In genomic region chr8:105441433-105441832, GRCm38 (mm10) we compare ENCODE assay signal across 9 mouse cellular contexts. TPM values are rescaled to one million over a fixed set of nuclear protein-coding genes. Genes with fewer than 3 reads are reported as not detected.
A peak's percentile ranks its signal among the peaks of the same experiment; 100 is the strongest.
DNase-seq lines count a peak whose midpoint lies in the region; ATAC-seq and TF ChIP-seq lines count a peak whose summit lies in the region.
"Had no signal": no experiment of that assay in that cellular context is flagged by ENCODE, and none has a peak within 500 bp of the region (broad histone marks: within the 10 kb centered on the region; RNA-seq: fewer than 3 reads in every experiment).

No protein-coding gene starts in this region.

- 0 out of 2 replicates have a peak, but pooled peaks cover 4% of the 10 kb centered on the region for H3K27me3 ChIP-seq in intestine, embryonic 14.5 days (replicated peaks; ENCODE audit: control insufficient read depth, insufficient read depth, low read length)
- no peaks in the 10 kb centered on the region for H3K27me3 ChIP-seq in intestine, embryonic 16.5 days (replicated peaks; ENCODE audit: control insufficient read depth, insufficient read depth, low read length)
- 0 out of 2 replicates have a peak, but pooled peaks cover 8% of the 10 kb centered on the region for H3K27me3 ChIP-seq in E14TG2a.4 (ENCODE audit: insufficient read depth, low read length)
- H3K27me3 ChIP-seq in lung, embryonic 16.5 days (ENCODE audit: control insufficient read depth, insufficient read depth, low read depth, low read length): no peaks in the 10 kb centered on the region

- no peak overlapping the region for H3K27ac ChIP-seq in intestine, embryonic 14.5 days (ENCODE audit: low read depth)
- H3K27ac ChIP-seq in intestine, embryonic 16.5 days (ENCODE audit: low read length): no peak overlapping the region
- no peak overlapping the region for H3K27ac ChIP-seq in lung, embryonic 16.5 days (ENCODE audit: low read length)

- peak; percentile 79 for DNase-seq in intestine, embryonic 14.5 days (ENCODE audit: low spot score)
- peak; percentile 52 for DNase-seq in MN1 (ENCODE audit: low spot score)
- DNase-seq in thymus, postnatal 14 days: peak; percentile 62

- H3K9ac ChIP-seq in intestine, embryonic 14.5 days (ENCODE audit: low read length): no peak overlapping the region
- H3K9ac ChIP-seq in intestine, embryonic 16.5 days (ENCODE audit: low read depth, low read length): no peak overlapping the region
- H3K9ac ChIP-seq in lung, embryonic 16.5 days (ENCODE audit: low read length): no peak overlapping the region

- ATAC-seq in intestine, embryonic 14.5 days (replicated peaks; ENCODE audit: low FRiP score, low TSS enrichment, low read depth): no peak
- ATAC-seq in intestine, embryonic 16.5 days: no peak; the same call in 1 of the 2 replicates
- ATAC-seq in erythroid progenitor cell, adult 5-6 weeks (replicated peaks; ENCODE audit: low FRiP score, poor library complexity, severe bottlenecking): peak; percentile 65; the same call in 1 of the 2 replicates
- peak; percentile 20; the same call in 1 of the 2 replicates for ATAC-seq in lung, embryonic 16.5 days (ENCODE audit: low read depth)

- TF ChIP-seq CTCF in E14TG2a.4 (conservative IDR thresholded peaks at IDR 0.05; ENCODE audit: low read length): peak; percentile 88

- H3K9me3 ChIP-seq in intestine, embryonic 14.5 days (ENCODE audit: control insufficient read depth, low read length): no peaks in the 10 kb centered on the region
- H3K9me3 ChIP-seq in intestine, embryonic 16.5 days (ENCODE audit: control insufficient read depth, low read length): no peaks in the 10 kb centered on the region
- no peaks in the 10 kb centered on the region for H3K9me3 ChIP-seq in E14TG2a.4 (ENCODE audit: low read length)
- H3K9me3 ChIP-seq in lung, embryonic 16.5 days (ENCODE audit: control insufficient read depth, low read length): no peaks in the 10 kb centered on the region

- H3K4me3 ChIP-seq in intestine, embryonic 14.5 days (ENCODE audit: low read depth, low read length): no peak overlapping the region
- no peak overlapping the region for H3K4me3 ChIP-seq in intestine, embryonic 16.5 days (ENCODE audit: low read length)
- no peak overlapping the region for H3K4me3 ChIP-seq in E14TG2a.4 (replicated peaks; ENCODE audit: low read length)
- no peak overlapping the region for H3K4me3 ChIP-seq in lung, embryonic 16.5 days (ENCODE audit: low read length)
- H3K4me3 ChIP-seq: myocyte had no signal

- H3K4me1 ChIP-seq in intestine, embryonic 14.5 days (replicated peaks; ENCODE audit: control insufficient read depth, insufficient read depth, low read length): peaks cover 8% of the 10 kb centered on the region; the same call in 1 of the 2 replicates
- 0 out of 2 replicates have a peak, but pooled peaks cover 2% of the 10 kb centered on the region for H3K4me1 ChIP-seq in intestine, embryonic 16.5 days (ENCODE audit: control insufficient read depth, insufficient read depth, low read length)
- peaks cover 22% of the 10 kb centered on the region for H3K4me1 ChIP-seq in E14TG2a.4 (replicated peaks; ENCODE audit: low read depth, low read length)
- H3K4me1 ChIP-seq in lung, embryonic 16.5 days (replicated peaks; ENCODE audit: control insufficient read depth, insufficient read depth, low read length): no peaks in the 10 kb centered on the region

- no peaks in the 10 kb centered on the region for H3K36me3 ChIP-seq in intestine, embryonic 14.5 days (ENCODE audit: control insufficient read depth, insufficient read depth, low read length)
- no peaks in the 10 kb centered on the region for H3K36me3 ChIP-seq in intestine, embryonic 16.5 days (ENCODE audit: control insufficient read depth, insufficient read depth, low read length)
- H3K36me3 ChIP-seq in E14TG2a.4 (ENCODE audit: insufficient read depth, low read length): no peaks in the 10 kb centered on the region
- H3K36me3 ChIP-seq in lung, embryonic 16.5 days (ENCODE audit: control insufficient read depth, insufficient read depth, low read length): no peaks in the 10 kb centered on the region

- H3K4me2 ChIP-seq in intestine, embryonic 14.5 days (ENCODE audit: low read length): no peak overlapping the region
- no peak overlapping the region for H3K4me2 ChIP-seq in intestine, embryonic 16.5 days (ENCODE audit: low read depth, low read length)
- H3K4me2 ChIP-seq in lung, embryonic 16.5 days (ENCODE audit: low read depth, low read length): no peak overlapping the region

- WGBS in intestine, embryonic 14.5 days: 10% methylated on average over 6 of the region's 6 CpGs
- 10% methylated on average over 6 of the region's 6 CpGs for WGBS in intestine, embryonic 16.5 days
- WGBS in lung, embryonic 16.5 days: 3% methylated on average over 6 of the region's 6 CpGs

RNA-seq across cellular contexts. Expression of gene Lrrc36, which starts 28.1 kb away (rescaled TPM):
- polyA plus RNA-seq in intestine, embryonic 14.5 days (2014; fragmentation: Nextera tagmentation; extraction: Ambion mirVana): 0.11 and 0.16 TPM in 2 replicates
- 0.07 TPM in 1 of 2 replicates, not detected in the other for polyA plus RNA-seq in intestine, embryonic 16.5 days (2015; fragmentation: Nextera tagmentation; extraction: Ambion mirVana)
- total RNA-seq in erythroid progenitor cell, adult 5-6 weeks (2015; ENCODE audit: low replicate concordance): 1.4 TPM in 1 of 2 replicates, not detected in the other
- 1.2 TPM in 1 of 2 replicates, not detected in the other for total RNA-seq in erythroid progenitor cell, adult 5-6 weeks (2017; ENCODE audit: low replicate concordance)
- 1.5 and 1.6 TPM in 2 replicates for polyA plus RNA-seq in lung, embryonic 16.5 days (2015; fragmentation: Nextera tagmentation; extraction: Ambion mirVana)
- polyA plus RNA-seq: myocyte had no signal

RNA-seq across cellular contexts. Expression of gene Kctd19, which starts 28.1 kb away (rescaled TPM):
- 0.11 TPM in 1 of 2 replicates, not detected in the other for polyA plus RNA-seq in intestine, embryonic 14.5 days (2014; fragmentation: Nextera tagmentation; extraction: Ambion mirVana)
- 0.04 TPM in 1 of 2 replicates, not detected in the other for polyA plus RNA-seq in intestine, embryonic 16.5 days (2015; fragmentation: Nextera tagmentation; extraction: Ambion mirVana)
- total RNA-seq in erythroid progenitor cell, adult 5-6 weeks (2015; ENCODE audit: low replicate concordance): not detected in 2 replicates
- not detected in 2 replicates for total RNA-seq in erythroid progenitor cell, adult 5-6 weeks (2017; ENCODE audit: low replicate concordance)
- polyA plus RNA-seq in lung, embryonic 16.5 days (2015; fragmentation: Nextera tagmentation; extraction: Ambion mirVana): 0.13 and 0.36 TPM in 2 replicates
- polyA plus RNA-seq: heart, embryonic 14.5 days; myocyte had no signal

RNA-seq across cellular contexts. Expression of gene Tppp3, which starts 29.9 kb away (rescaled TPM):
- polyA plus RNA-seq in intestine, embryonic 14.5 days (2014; fragmentation: Nextera tagmentation; extraction: Ambion mirVana): 36.2 and 39.8 TPM in 2 replicates
- polyA plus RNA-seq in intestine, embryonic 16.5 days (2015; fragmentation: Nextera tagmentation; extraction: Ambion mirVana): 41.9 and 42.3 TPM in 2 replicates
- total RNA-seq in erythroid progenitor cell, adult 5-6 weeks (2015; ENCODE audit: low replicate concordance): 2.5 TPM in 1 of 2 replicates, not detected in the other
- 2.2 TPM in 1 of 2 replicates, not detected in the other for total RNA-seq in erythroid progenitor cell, adult 5-6 weeks (2017; ENCODE audit: low replicate concordance)
- 83.3 and 110 TPM in 2 replicates for polyA plus RNA-seq in lung, embryonic 16.5 days (2015; fragmentation: Nextera tagmentation; extraction: Ambion mirVana)

RNA-seq across cellular contexts. Expression of gene Zdhhc1, which starts 55.3 kb away (rescaled TPM):
- polyA plus RNA-seq in intestine, embryonic 14.5 days (2014; fragmentation: Nextera tagmentation; extraction: Ambion mirVana): 25.0 and 25.2 TPM in 2 replicates
- polyA plus RNA-seq in intestine, embryonic 16.5 days (2015; fragmentation: Nextera tagmentation; extraction: Ambion mirVana): 17.5 and 18.5 TPM in 2 replicates
- total RNA-seq in erythroid progenitor cell, adult 5-6 weeks (2015; ENCODE audit: low replicate concordance): 2.5 TPM in 1 of 2 replicates, not detected in the other
- 0.39 TPM in 1 of 2 replicates, not detected in the other for total RNA-seq in erythroid progenitor cell, adult 5-6 weeks (2017; ENCODE audit: low replicate concordance)
- polyA plus RNA-seq in lung, embryonic 16.5 days (2015; fragmentation: Nextera tagmentation; extraction: Ambion mirVana): 48.3 and 48.4 TPM in 2 replicates

Comparison
In these comparisons a context has a peak if more than half of its experiments do, and no peak if none do; other contexts are left out.
1. ATAC-seq: peak in erythroid progenitor cell, adult 5-6 weeks (single experiment) and lung, embryonic 16.5 days (single experiment); none in intestine, embryonic 14.5 days (single experiment) and intestine, embryonic 16.5 days (single experiment).
2. Peak in every context shown above with its lines, with median percentiles within 50 percentile points of each other: DNase-seq.